7 mouse cellular contexts compared by ENCODE assay signal in the genomic region with DNA sequence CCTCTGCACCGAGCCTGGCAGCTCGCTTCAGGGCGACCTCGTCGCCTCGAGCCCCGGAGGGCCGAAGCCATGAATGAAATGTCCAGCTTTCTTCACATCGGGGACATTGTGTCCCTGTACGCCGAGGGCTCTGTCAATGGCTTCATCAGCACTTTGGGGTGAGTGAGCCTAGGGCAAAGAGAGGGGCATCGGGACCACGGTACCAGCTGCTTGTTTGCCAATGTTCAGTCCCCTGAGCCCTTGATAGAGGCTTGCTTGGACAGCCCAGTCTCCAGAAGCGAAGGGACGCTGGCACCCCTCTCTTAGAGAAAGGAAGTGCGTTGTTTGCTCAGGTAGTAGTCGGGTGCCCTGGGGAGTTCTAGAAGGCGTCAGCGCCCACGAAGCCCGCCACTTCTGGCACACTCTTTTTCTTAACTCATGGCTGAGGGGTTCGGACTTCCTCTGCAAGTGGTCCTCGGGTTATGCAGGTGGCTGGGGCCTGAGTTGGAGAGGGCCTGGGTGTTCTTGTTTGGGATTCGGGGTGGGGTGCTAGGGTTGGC. TPM values are rescaled to one million over a fixed set of nuclear protein-coding genes. Genes with fewer than 3 reads are reported as not detected.
DNase-seq lines count a peak whose midpoint lies in the region; ATAC-seq and TF ChIP-seq lines count a peak whose summit lies in the region.

No protein-coding gene starts in this region.

- peak overlapping the region; percentile 89 for H3K4me2 ChIP-seq in embryonic facial prominence, embryonic 13.5 days
- H3K4me2 ChIP-seq in intestine, postnatal 0 days (replicated peaks; ENCODE audit: low read depth), result peak overlapping the region; percentile 96

- WGBS in embryonic facial prominence, embryonic 13.5 days, result under 1% methylated on average over 24 of the region's 24 CpGs
- WGBS in intestine, postnatal 0 days, result 4% methylated on average over 24 of the region's 24 CpGs
- WGBS in small intestine, adult 2 months, result 3% methylated on average over 24 of the region's 24 CpGs

- peak overlapping the region; percentile 90 for H3K27ac ChIP-seq in embryonic facial prominence, embryonic 13.5 days
- peak overlapping the region; percentile 90 for H3K27ac ChIP-seq in intestine, postnatal 0 days (ENCODE audit: low read depth, low read length)
- H3K27ac ChIP-seq in small intestine, adult 2 months (ENCODE audit: insufficient read depth, low read depth, low read length), result peak overlapping the region; percentile 69

- TF ChIP-seq POLR2A in small intestine, adult 2 months (IDR thresholded peaks at IDR 0.05; ENCODE audit: low read depth, low read length), result no peak

- H3K9ac ChIP-seq in embryonic facial prominence, embryonic 13.5 days, result peak overlapping the region; percentile 77
- peak overlapping the region; percentile 68 for H3K9ac ChIP-seq in intestine, postnatal 0 days (ENCODE audit: low read depth, low read length)

- ATAC-seq in megakaryocyte, adult 5-6 weeks (ENCODE audit: poor library complexity, severe bottlenecking), result no peak
- ATAC-seq in embryonic facial prominence, embryonic 13.5 days (ENCODE audit: insufficient number of reproducible peaks, insufficient read depth, low FRiP score, low TSS enrichment, low read depth), result no peak
- peak; percentile 5; the same call in 1 of the 2 replicates for ATAC-seq in intestine, postnatal 0 days

- H3K9me3 ChIP-seq in megakaryocyte, embryonic 14.5 days, result peaks cover 3% of the 10 kb centered on the region; the same call in 1 of the 2 replicates
- no peaks in the 10 kb centered on the region for H3K9me3 ChIP-seq in embryonic facial prominence, embryonic 13.5 days
- H3K9me3 ChIP-seq in intestine, postnatal 0 days (ENCODE audit: control insufficient read depth), result no peaks in the 10 kb centered on the region

- H3K27me3 ChIP-seq in megakaryocyte, embryonic 14.5 days (replicated peaks), result peaks cover 63% of the 10 kb centered on the region
- peaks cover 13% of the 10 kb centered on the region for H3K27me3 ChIP-seq in embryonic facial prominence, embryonic 13.5 days
- no peaks in the 10 kb centered on the region for H3K27me3 ChIP-seq in intestine, postnatal 0 days (replicated peaks; ENCODE audit: control insufficient read depth, insufficient read depth, low read length)
- H3K27me3 ChIP-seq in small intestine, adult 2 months (ENCODE audit: control insufficient read depth, insufficient read depth, low read length), result no peaks in the 10 kb centered on the region

- H3K4me3 ChIP-seq in megakaryocyte, embryonic 14.5 days (replicated peaks), result peak overlapping the region; percentile 90
- peak overlapping the region; percentile 64 for H3K4me3 ChIP-seq in embryonic facial prominence, embryonic 13.5 days
- peak overlapping the region; percentile 71 for H3K4me3 ChIP-seq in intestine, postnatal 0 days (ENCODE audit: low read depth, low read length)
- H3K4me3 ChIP-seq in small intestine, adult 2 months (ENCODE audit: low read depth, low read length), result peak overlapping the region; percentile 71

- TF ChIP-seq CTCF in intestine, postnatal 0 days (IDR thresholded peaks at IDR 0.05; ENCODE audit: low read depth), result no peak
- no peak for TF ChIP-seq CTCF in small intestine, adult 2 months (IDR thresholded peaks at IDR 0.05; ENCODE audit: extremely low read depth, insufficient read length, insufficient replicate concordance, low read depth, low read length)

- H3K4me1 ChIP-seq in megakaryocyte, embryonic 14.5 days, result peaks cover 21% of the 10 kb centered on the region
- H3K4me1 ChIP-seq in embryonic facial prominence, embryonic 13.5 days, result peaks cover 42% of the 10 kb centered on the region
- H3K4me1 ChIP-seq in intestine, postnatal 0 days (replicated peaks; ENCODE audit: control insufficient read depth, insufficient read depth, low read length), result peaks cover 10% of the 10 kb centered on the region; the same call in 1 of the 2 replicates
- H3K4me1 ChIP-seq in small intestine, adult 2 months (ENCODE audit: control insufficient read depth, insufficient read depth, insufficient read length, low read length), result peaks cover 32% of the 10 kb centered on the region

- no peaks in the 10 kb centered on the region for H3K36me3 ChIP-seq in megakaryocyte, embryonic 14.5 days (replicated peaks; ENCODE audit: low read length)
- H3K36me3 ChIP-seq in embryonic facial prominence, embryonic 13.5 days, result no peaks in the 10 kb centered on the region
- no peaks in the 10 kb centered on the region for H3K36me3 ChIP-seq in intestine, postnatal 0 days (ENCODE audit: control insufficient read depth, insufficient read depth)
- no peaks in the 10 kb centered on the region for H3K36me3 ChIP-seq in small intestine, adult 2 months (ENCODE audit: control insufficient read depth, insufficient read depth, low read length)

- no peak for DNase-seq in urinary bladder, postnatal 4 days (ENCODE audit: low spot score in 2 of 2)
- DNase-seq in adrenal gland, adult 18-20 months (ENCODE audit: low spot score in 2 of 2), result no peak

RNA-seq across cellular contexts. Expression of a gene that starts 0.5 kb away (rescaled TPM):
- 0.17 and 1.3 TPM in 2 replicates for polyA plus RNA-seq in megakaryocyte, embryonic 14.5 days (2012; ENCODE audit: insufficient read depth, low replicate concordance)
- total RNA-seq in megakaryocyte, adult 5-6 weeks (2015), result 5.9 and 6.2 TPM in 2 replicates
- 10.9 and 12.2 TPM in 2 replicates for total RNA-seq in megakaryocyte, adult 5-6 weeks (2017)
- polyA plus RNA-seq in embryonic facial prominence, embryonic 13.5 days (2015; fragmentation: Nextera tagmentation; extraction: Ambion mirVana), result 3.8 and 4.0 TPM in 2 replicates
- 6.1 and 7.2 TPM in 2 replicates for polyA plus RNA-seq in intestine, postnatal 0 days (2015; fragmentation: Nextera tagmentation; extraction: Ambion mirVana)
- polyA plus RNA-seq in small intestine, adult 2 months (2012; rRNA removed), result 46.1 and 66.7 TPM in 2 replicates
- 1 to 10 TPM; 5.5 to 6.2 TPM for total RNA-seq in adrenal gland, adult 18-20 months (2021)

RNA-seq across cellular contexts. Expression of a gene that starts 28.8 kb away (rescaled TPM):
- polyA plus RNA-seq in megakaryocyte, embryonic 14.5 days (2012; ENCODE audit: insufficient read depth, low replicate concordance), result 164 and 277 TPM in 2 replicates
- 115 and 120 TPM in 2 replicates for total RNA-seq in megakaryocyte, adult 5-6 weeks (2015)
- 70.4 and 71.5 TPM in 2 replicates for total RNA-seq in megakaryocyte, adult 5-6 weeks (2017)
- 4.6 and 5.7 TPM in 2 replicates for polyA plus RNA-seq in embryonic facial prominence, embryonic 13.5 days (2015; fragmentation: Nextera tagmentation; extraction: Ambion mirVana)
- polyA plus RNA-seq in intestine, postnatal 0 days (2015; fragmentation: Nextera tagmentation; extraction: Ambion mirVana), result 18.1 and 18.2 TPM in 2 replicates
- 113 and 265 TPM in 2 replicates for polyA plus RNA-seq in small intestine, adult 2 months (2012; rRNA removed)
- 10 to 100 TPM; 27.2 to 31.0 TPM for total RNA-seq in adrenal gland, adult 18-20 months (2021)
